Mouse (Mus musculus) liver, embryonic 14.5 days (tissue): ENCODE measurements at regions not wholly inside any gene's neighbourhood (a gene's known extent, or its start where the extent isn't known, plus 50 kb on each side); places are given as distances from the start of the nearest gene placed in this dataset.

ENCODE experiments used
- CTCF ChIP-seq: IDR thresholded peaks from 2 replicates; pipeline ENCODE4 v1.5.1; 2016; ENCODE audit warnings: antibody characterized with exemption, low read depth, control low read depth
- EP300 ChIP-seq: IDR thresholded peaks from 2 replicates; pipeline ENCODE4 v1.6.1; 2016; ENCODE audit warnings: antibody characterized with exemption, low read depth

DNA sequence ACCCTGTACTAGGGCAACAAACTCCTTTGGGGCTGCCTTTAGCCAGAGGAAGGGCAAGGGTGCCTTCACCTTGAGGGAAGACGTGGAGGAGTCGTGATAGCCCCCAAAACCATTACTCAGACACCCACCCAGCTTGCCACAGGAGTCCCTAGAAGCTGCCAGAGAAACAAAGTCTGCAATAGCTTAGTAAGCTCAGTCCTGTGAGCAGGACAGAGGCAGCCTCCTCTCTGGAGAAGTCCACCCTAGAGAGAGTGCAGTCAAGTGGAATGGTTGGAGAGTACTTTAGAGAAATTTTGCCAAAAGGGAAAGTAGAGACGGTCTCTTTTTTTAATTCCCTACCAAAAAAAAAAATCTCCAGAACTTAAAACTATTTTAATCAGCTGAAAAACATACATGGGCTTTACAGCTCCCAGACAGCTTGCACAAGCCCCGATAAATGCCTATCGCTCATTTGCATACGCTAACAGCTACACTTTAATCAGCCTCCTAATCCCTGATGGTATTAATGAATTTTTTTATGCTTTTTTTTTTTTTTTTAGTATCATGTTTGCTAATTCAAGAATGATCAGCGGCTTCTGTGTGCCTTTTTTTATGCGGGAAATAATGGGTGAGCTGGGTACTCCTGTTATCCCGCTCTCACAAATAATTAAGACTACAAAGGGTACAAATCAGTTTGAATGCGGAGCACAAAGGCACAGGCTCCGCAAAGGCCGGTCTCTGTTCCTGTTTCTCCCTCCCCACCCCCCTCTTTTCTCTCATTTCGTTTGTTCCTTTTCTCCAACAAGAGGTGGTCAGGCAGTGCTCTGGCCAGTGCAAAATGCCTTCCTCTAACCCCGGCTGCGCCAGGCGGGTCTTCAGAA, 219.8 kb downstream of the Il20rb start:
- no peak for TF ChIP-seq CTCF
- TF ChIP-seq EP300, result no peak
